Mouse (Mus musculus): ENCODE measurements around the gene Alox8. TPM values are rescaled to one million over a fixed set of nuclear protein-coding genes. Genes with fewer than 3 reads are reported as not detected.

Gene Alox8
- total RNA-seq, 1 experiment from 2014 or later = 1.5 TPM

GRCm38 (mm10) chr11:69192840-69193239 lies 4.8 kb downstream of the Alox8 start:
- peak; percentile 59; the same call in 1 of the 2 replicates for ATAC-seq (replicated peaks; ENCODE audit: insufficient number of reproducible peaks, low FRiP score, low TSS enrichment, poor library complexity, severe bottlenecking)

- no peak for ATAC-seq (replicated peaks; ENCODE audit: insufficient number of reproducible peaks, low FRiP score, low TSS enrichment, poor library complexity, severe bottlenecking)
These were observed 11.7 kb downstream of the Alox8 start for GRCm38 (mm10) chr11:69185936-69186335.

- ATAC-seq (replicated peaks; ENCODE audit: insufficient number of reproducible peaks, low FRiP score, low TSS enrichment, poor library complexity, severe bottlenecking) = no peak
These were observed 12.6 kb downstream of the Alox8 start for GRCm38 (mm10) chr11:69185031-69185430.

GRCm38 (mm10) chr11:69180120-69180519 lies 17.5 kb downstream of the Alox8 start:
- no peak for ATAC-seq (replicated peaks; ENCODE audit: insufficient number of reproducible peaks, low FRiP score, low TSS enrichment, poor library complexity, severe bottlenecking)

- no peak for ATAC-seq (replicated peaks; ENCODE audit: insufficient number of reproducible peaks, low FRiP score, low TSS enrichment, poor library complexity, severe bottlenecking)
These were observed 18.1 kb downstream of the Alox8 start for GRCm38 (mm10) chr11:69179512-69179911.

- no peak for ATAC-seq (replicated peaks; ENCODE audit: insufficient number of reproducible peaks, low FRiP score, low TSS enrichment, poor library complexity, severe bottlenecking)
These were observed 19.1 kb downstream of the Alox8 start for GRCm38 (mm10) chr11:69178525-69178924.

GRCm38 (mm10) chr11:69174722-69175121 lies 22.9 kb downstream of the Alox8 start:
- no peak for ATAC-seq (replicated peaks; ENCODE audit: insufficient number of reproducible peaks, low FRiP score, low TSS enrichment, poor library complexity, severe bottlenecking)

- no peak for ATAC-seq (replicated peaks; ENCODE audit: insufficient number of reproducible peaks, low FRiP score, low TSS enrichment, poor library complexity, severe bottlenecking)
These were observed 25.0 kb downstream of the Alox8 start for GRCm38 (mm10) chr11:69172606-69173005.

- 0 out of 2 replicates have a peak, but pooled peaks have one; percentile 54 for ATAC-seq (replicated peaks; ENCODE audit: insufficient number of reproducible peaks, low FRiP score, low TSS enrichment, poor library complexity, severe bottlenecking)
These were observed 26.0 kb downstream of the Alox8 start for GRCm38 (mm10) chr11:69171626-69172025.

- no peak for ATAC-seq (replicated peaks; ENCODE audit: insufficient number of reproducible peaks, low FRiP score, low TSS enrichment, poor library complexity, severe bottlenecking)
These were observed 28.3 kb downstream of the Alox8 start for GRCm38 (mm10) chr11:69169313-69169712.

GRCm38 (mm10) chr11:69156800-69157199 lies 40.8 kb downstream of the Alox8 start, which contains the start of gene Alox12b:
Gene Alox12b (plus strand): TSS chr11:69156989.
- ATAC-seq (replicated peaks; ENCODE audit: insufficient number of reproducible peaks, low FRiP score, low TSS enrichment, poor library complexity, severe bottlenecking) = no peak

GRCm38 (mm10) chr11:69155351-69155750 lies 42.3 kb downstream of the Alox8 start:
- no peak for ATAC-seq (replicated peaks; ENCODE audit: insufficient number of reproducible peaks, low FRiP score, low TSS enrichment, poor library complexity, severe bottlenecking)

GRCm38 (mm10) chr11:69153831-69154230 lies 43.8 kb downstream of the Alox8 start:
- no peak for ATAC-seq (replicated peaks; ENCODE audit: insufficient number of reproducible peaks, low FRiP score, low TSS enrichment, poor library complexity, severe bottlenecking)

- ATAC-seq (replicated peaks; ENCODE audit: insufficient number of reproducible peaks, low FRiP score, low TSS enrichment, poor library complexity, severe bottlenecking) = no peak
These were observed 46.6 kb downstream of the Alox8 start for GRCm38 (mm10) chr11:69151004-69151403.

- no peak for ATAC-seq (replicated peaks; ENCODE audit: insufficient number of reproducible peaks, low FRiP score, low TSS enrichment, poor library complexity, severe bottlenecking)
These were observed 47.2 kb downstream of the Alox8 start for GRCm38 (mm10) chr11:69150444-69150843.

GRCm38 (mm10) chr11:69149728-69150127 lies 47.9 kb downstream of the Alox8 start:
- ATAC-seq (replicated peaks; ENCODE audit: insufficient number of reproducible peaks, low FRiP score, low TSS enrichment, poor library complexity, severe bottlenecking) = no peak

- ATAC-seq (replicated peaks; ENCODE audit: insufficient number of reproducible peaks, low FRiP score, low TSS enrichment, poor library complexity, severe bottlenecking) = no peak
These were observed 49.1 kb downstream of the Alox8 start for GRCm38 (mm10) chr11:69148451-69148960.

- ATAC-seq (replicated peaks; ENCODE audit: insufficient number of reproducible peaks, low FRiP score, low TSS enrichment, poor library complexity, severe bottlenecking) = no peak
These were observed 50.1 kb downstream of the Alox8 start for GRCm38 (mm10) chr11:69147546-69147945.

GRCm38 (mm10) chr11:69135361-69135760 lies 62.3 kb downstream of the Alox8 start:
- no peak for ATAC-seq (replicated peaks; ENCODE audit: insufficient number of reproducible peaks, low FRiP score, low TSS enrichment, poor library complexity, severe bottlenecking)

GRCm38 (mm10) chr11:69134622-69134968 lies 63.0 kb downstream of the Alox8 start:
- no peak; the same call in 1 of the 2 replicates for ATAC-seq (replicated peaks; ENCODE audit: insufficient number of reproducible peaks, low FRiP score, low TSS enrichment, poor library complexity, severe bottlenecking)
